Mouse (Mus musculus): ENCODE results near the gene Fgd3.

GRCm38 (mm10) chr13:49245251-49245650 is 74.9 kb downstream of the Fgd3 start:
- TF ChIP-seq CTCF (IDR thresholded peaks at IDR 0.05; ENCODE audit: low read depth) (no peak), EP300 (optimal IDR thresholded peaks at IDR 0.05) (no peak)
